Mouse (Mus musculus) liver, embryonic 14 days (tissue): ENCODE measurements around the gene Sertad3. TPM values are rescaled to one million over a fixed set of nuclear protein-coding genes. Genes with fewer than 3 reads are reported as not detected.

Source experiments
- polyA plus RNA-seq: library from polyadenylated mRNA; depleted of rRNA; stranded (reverse); fragments of >200 nt; gene quantifications from 2 replicates; pipeline ENCODE4 v1.2.3, GENCODE M21; 2012; rRNA removed

The Sertad3 gene
- 21.9 and 25.8 TPM in 2 replicates for polyA plus RNA-seq

DNA sequence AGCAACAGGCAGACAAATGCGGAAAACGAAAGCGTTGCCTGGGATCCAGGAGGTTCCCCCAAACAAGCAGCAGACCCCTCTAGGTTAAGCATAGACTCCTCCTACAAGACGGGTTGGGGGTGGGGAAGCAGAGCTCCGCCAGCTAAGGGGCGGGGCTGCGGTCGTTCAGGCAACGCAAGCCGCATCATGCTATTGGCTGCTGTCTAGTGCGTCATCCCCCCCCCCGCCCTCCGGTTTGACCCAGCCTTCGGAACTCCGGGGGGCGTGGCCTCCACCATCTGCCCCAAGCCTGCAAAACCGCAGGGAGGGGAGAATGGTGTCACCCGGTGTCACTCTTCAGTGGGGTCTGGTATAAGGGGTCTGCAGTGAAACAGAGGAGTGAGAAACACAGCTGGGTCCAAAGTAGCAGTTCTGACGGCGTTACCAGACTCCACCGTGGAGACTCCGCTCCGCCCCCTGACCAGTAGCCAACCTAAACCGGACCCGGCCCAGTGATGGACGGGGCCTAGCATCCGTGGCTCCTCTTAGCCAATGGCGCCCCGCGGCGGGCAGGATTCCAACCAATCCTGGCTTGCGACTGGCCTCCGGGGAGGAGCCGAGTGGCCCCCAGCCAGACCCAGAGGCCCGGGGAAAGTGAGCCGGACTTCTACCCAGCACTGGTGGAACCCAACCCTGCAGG is at the start of gene Sertad3:
Gene Sertad3 (plus strand): TSS at position 613 of the 679 bp plus-strand sequence.

DNA sequence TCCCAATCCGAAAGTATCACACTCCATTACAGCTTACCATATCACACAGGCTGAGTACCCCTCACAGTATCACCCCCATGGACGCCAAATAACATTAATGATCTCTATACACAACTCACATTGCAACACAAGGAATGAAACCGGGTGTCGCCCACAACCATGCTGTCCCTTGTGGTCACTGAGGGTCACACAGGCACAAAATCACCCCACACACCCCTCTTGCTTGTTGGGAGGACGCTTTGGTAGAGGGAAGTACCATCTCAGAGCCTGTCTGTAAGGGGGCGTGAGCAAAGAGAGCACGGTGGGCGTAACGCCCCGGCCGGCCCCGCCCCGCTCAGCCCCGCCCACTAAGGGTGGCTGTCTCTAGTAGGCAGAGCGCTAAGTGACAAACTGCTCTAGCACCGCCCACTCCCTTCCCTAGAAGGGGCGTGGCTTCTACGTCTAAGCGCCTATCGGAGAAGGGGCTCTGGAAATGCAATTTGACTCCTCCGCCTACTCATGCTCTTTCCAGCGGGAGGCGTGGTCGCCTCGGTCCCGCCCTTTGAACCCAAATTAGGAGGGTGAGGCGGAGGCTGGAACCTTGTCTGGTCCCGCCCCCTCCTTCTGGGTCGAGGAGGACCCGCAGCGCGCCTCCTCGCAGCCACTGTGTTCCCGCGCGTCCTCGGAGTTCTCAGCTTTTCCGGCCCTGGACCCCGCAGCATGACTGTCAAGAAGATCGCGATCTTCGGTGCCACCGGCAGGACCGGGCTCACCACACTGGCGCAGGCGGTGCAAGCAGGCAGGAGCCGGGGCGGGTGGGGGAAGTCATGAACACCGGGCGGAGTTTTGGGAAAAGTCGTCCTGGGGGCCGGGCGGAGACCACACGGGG is 25.9 kb upstream of the Sertad3 start, which contains the start of the genes Sptbn4 and Blvrb:
Gene Sptbn4 (minus strand): TSS at position 268 of the 868 bp plus-strand sequence.
Gene Blvrb (plus strand): TSS at position 560 of the 868 bp plus-strand sequence.

GRCm38 (mm10) chr7:27486770-27487697 is 13.5 kb downstream of the Sertad3 start, which contains the start of gene Sertad1:
Gene Sertad1 (plus strand): TSS chr7:27486910.

DNA sequence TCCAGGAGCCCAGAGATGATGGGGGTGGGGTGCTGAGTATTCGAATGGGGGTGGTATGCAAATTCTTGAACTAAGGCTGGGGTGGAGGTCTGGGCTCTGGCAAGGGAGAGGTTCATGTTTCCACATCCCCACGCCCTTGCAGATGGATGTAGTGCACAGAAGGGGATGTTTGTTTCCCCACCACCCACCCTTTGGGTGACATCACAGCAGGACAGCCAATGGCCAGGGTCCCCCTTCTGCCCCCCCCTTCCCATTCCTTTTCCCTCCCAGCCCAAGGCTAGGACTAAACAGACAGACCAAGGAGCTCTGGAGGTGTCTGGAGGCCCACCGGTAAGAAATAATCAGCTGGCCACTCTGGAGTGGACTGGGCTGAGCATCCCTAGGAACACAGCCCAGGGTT is 25.5 kb downstream of the Sertad3 start, which contains the start of gene Prx:
Gene Prx (plus strand): TSS at position 289 of the 400 bp plus-strand sequence.

DNA sequence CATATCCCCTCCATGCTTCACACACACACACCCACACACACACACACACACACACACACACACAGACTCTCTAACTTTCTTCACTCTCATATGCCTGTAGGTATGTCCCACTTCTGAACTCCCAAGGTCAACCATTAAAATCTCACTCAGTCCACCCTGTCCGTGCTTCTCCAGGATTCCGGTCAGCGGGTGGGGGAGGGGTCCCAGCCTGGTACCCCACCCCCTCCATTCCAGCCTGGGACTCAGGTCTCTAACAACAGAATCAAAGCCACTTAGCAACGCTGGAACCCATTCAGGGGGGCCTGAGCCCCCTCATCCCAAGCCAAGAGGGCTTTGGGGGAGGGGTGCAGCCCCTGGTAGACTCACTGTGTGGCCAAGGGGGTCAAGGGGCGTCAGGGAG is 49.4 kb downstream of the Sertad3 start, which contains the start of gene Hipk4:
Gene Hipk4 (plus strand): TSS at position 301 of the 400 bp plus-strand sequence.

Other genes with a start within 250 kb of the Sertad3 start
- gene Itpkc, start 245.1 kb upstream of the Sertad3 start, polyA plus RNA-seq, result 1.8 and 2.1 TPM in 2 replicates
- gene Coq8b, start 240.7 kb upstream of the Sertad3 start, polyA plus RNA-seq, result 8.3 and 9.1 TPM in 2 replicates
- 1.4 and 2.1 TPM in 2 replicates for gene Numbl, start 215.3 kb upstream of the Sertad3 start, polyA plus RNA-seq
- 4.1 and 4.5 TPM in 2 replicates for gene Ltbp4, start 136.1 kb upstream of the Sertad3 start, polyA plus RNA-seq
- 16.5 and 19.7 TPM in 2 replicates for gene Shkbp1, start 117.7 kb upstream of the Sertad3 start, polyA plus RNA-seq
- 0.16 TPM in 1 of 2 replicates, not detected in the other for gene Gm20479, start 116.3 kb upstream of the Sertad3 start, polyA plus RNA-seq
- 0.06 and 0.07 TPM in 2 replicates for gene Sptbn4, start 26.1 kb upstream of the Sertad3 start, polyA plus RNA-seq
- 646 and 662 TPM in 2 replicates for gene Blvrb, start 25.8 kb upstream of the Sertad3 start, polyA plus RNA-seq
- gene Sertad1, start 13.1 kb downstream of the Sertad3 start, polyA plus RNA-seq, result 8.9 and 10.4 TPM in 2 replicates
- 0.66 and 0.74 TPM in 2 replicates for gene Prx, start 25.6 kb downstream of the Sertad3 start, polyA plus RNA-seq
- 0.43 and 0.51 TPM in 2 replicates for gene Hipk4, start 49.5 kb downstream of the Sertad3 start, polyA plus RNA-seq
- gene Pld3, start 79.5 kb downstream of the Sertad3 start, polyA plus RNA-seq, result 40.9 and 46.4 TPM in 2 replicates
- 11.7 and 13.6 TPM in 2 replicates for gene 2310022A10Rik, start 79.5 kb downstream of the Sertad3 start, polyA plus RNA-seq
- gene Akt2, start 117.8 kb downstream of the Sertad3 start, polyA plus RNA-seq, result 20.9 and 24.0 TPM in 2 replicates
- gene Ttc9b, start 180.1 kb downstream of the Sertad3 start, polyA plus RNA-seq, result 0.01 TPM in 1 of 2 replicates, not detected in the other
- gene Map3k10, start 200.8 kb downstream of the Sertad3 start, polyA plus RNA-seq, result 3.2 TPM in 2 replicates
- 0.18 and 0.48 TPM in 2 replicates for gene Zfp607b, start 215.6 kb downstream of the Sertad3 start, polyA plus RNA-seq